Mouse (Mus musculus): ENCODE data around the gene Echs1.

- TF ChIP-seq POLR2A (IDR thresholded peaks at IDR 0.05; ENCODE audit: borderline replicate concordance, insufficient read depth, low read length), result no peak
- no peak for TF ChIP-seq CTCF (IDR thresholded peaks at IDR 0.05; ENCODE audit: borderline replicate concordance, insufficient read depth, low read depth, low read length)
Observed at GRCm38 (mm10) chr7:140058528-140058927, 57.7 kb downstream of the Echs1 start.

All from cerebellum, adult 2 months (tissue).